Mouse (Mus musculus) intestine, postnatal 0 days (tissue): Measurements from ENCODE around the gene Cx3cr1. TPM values are rescaled to one million over a fixed set of nuclear protein-coding genes. Genes with fewer than 3 reads are reported as not detected.
A peak's percentile ranks its signal among the peaks of the same experiment; 100 is the strongest.

Experiments used
- ATAC-seq: fragments of 200-750 bp; cut with Nextera tagmentation; 2 replicates; pipeline ENCODE4 v1.8.0; 2017; ENCODE audit warnings: mild to moderate bottlenecking, moderate TSS enrichment, moderate library complexity
- H3K27ac ChIP-seq: fragments of 300-500 bp; sonication (generic); 2 replicates; pipeline ENCODE4 v1.5.1; 2014; ENCODE audit warnings: mild to moderate bottlenecking, low read depth, low read length, moderate library complexity
- H3K27me3 ChIP-seq: fragments of 300-500 bp; sonication (generic); replicated peaks from 2 replicates; pipeline ENCODE4 v1.6.1; 2014; ENCODE audit warnings: low read length, mixed read lengths; ENCODE audit not compliant: control insufficient read depth, insufficient read depth
- H3K36me3 ChIP-seq: fragments of 300-500 bp; sonication (generic); 2 replicates; pipeline ENCODE4 v1.6.1; 2014; ENCODE audit warnings: mild to moderate bottlenecking, moderate library complexity; ENCODE audit not compliant: control insufficient read depth, insufficient read depth
- H3K4me1 ChIP-seq: fragments of 300-500 bp; sonication (generic); replicated peaks from 2 replicates; pipeline ENCODE4 v1.6.1; 2014; ENCODE audit warnings: antibody characterized with exemption, low read length, mixed read lengths; ENCODE audit not compliant: control insufficient read depth, insufficient read depth
- H3K4me2 ChIP-seq: fragments of 300-500 bp; sonication (generic); replicated peaks from 2 replicates; pipeline ENCODE4 v1.6.1; 2014; ENCODE audit warnings: low read depth, mild to moderate bottlenecking, moderate library complexity
- H3K4me3 ChIP-seq: fragments of 300-500 bp; sonication (generic); 2 replicates; pipeline ENCODE4 v1.5.1; 2014; ENCODE audit warnings: low read depth, low read length
- H3K9ac ChIP-seq: fragments of 300-500 bp; sonication (generic); 2 replicates; pipeline ENCODE4 v1.6.1; 2014; ENCODE audit warnings: mild to moderate bottlenecking, low read depth, low read length
- H3K9me3 ChIP-seq: fragments of 300-500 bp; sonication (generic); 2 replicates; pipeline ENCODE4 v1.6.1; 2016; ENCODE audit warnings: mixed run types; ENCODE audit not compliant: control insufficient read depth
- CTCF ChIP-seq: sonication (generic); IDR thresholded peaks from 2 replicates; pipeline ENCODE4 v1.5.1; 2016; ENCODE audit warnings: low read depth, mild to moderate bottlenecking, control low read depth, antibody characterized with exemption, moderate library complexity
- WGBS: fragments of 180-500 bp; shearing (Covaris S2); extraction: QIAGEN DNeasy Blood & Tissue Kit; methylation state at CpG from one replicate; pipeline ENCODE4 v1.1.7; 2014; 5-methylcytosine and 5-hydroxymethylcytosine counted together
- polyA plus RNA-seq: library from polyadenylated mRNA; unstranded; fragments of >200 nt; fragmentation: Nextera tagmentation; extraction: Ambion mirVana; gene quantifications from 2 replicates; pipeline ENCODE4 v1.2.1, GENCODE M21; 2015

The Cx3cr1 gene
- polyA plus RNA-seq, 1 experiment from 2014 or later, result 5.4 TPM

DNA sequence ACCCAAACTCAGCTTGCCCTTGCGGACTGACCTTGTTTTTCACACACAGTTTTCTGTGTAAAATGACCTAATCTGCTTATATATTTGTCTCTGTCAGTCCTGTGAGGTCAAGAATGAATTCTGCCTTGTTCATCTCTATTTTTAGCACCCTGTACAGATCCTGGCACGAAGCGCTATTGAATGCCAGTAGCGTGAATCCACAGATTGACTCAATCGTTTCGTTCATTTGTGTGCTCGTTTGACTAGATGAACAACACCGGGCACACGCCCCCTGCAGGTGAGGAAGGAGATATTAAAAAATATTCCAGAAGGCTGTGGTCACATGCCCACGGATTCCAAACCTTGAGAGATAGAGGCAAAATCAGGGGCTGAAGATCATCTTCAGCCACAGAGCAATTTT, 58.1 kb downstream of the Cx3cr1 start:
- peak; percentile 46 for ATAC-seq
- peak overlapping the region; percentile 33 for H3K4me3 ChIP-seq
- peak; percentile 82 for TF ChIP-seq CTCF
- H3K9ac ChIP-seq, result no peak overlapping the region
- WGBS, result 1% methylated on average over 10 of the region's 10 CpGs
- 0 out of 2 replicates have a peak, but pooled peaks cover 2% of the 10 kb centered on the region for H3K9me3 ChIP-seq
- no peaks in the 10 kb centered on the region for H3K4me1 ChIP-seq
- peak overlapping the region; percentile 41; the same call in 1 of the 2 replicates for H3K27ac ChIP-seq
- no peaks in the 10 kb centered on the region; the same call in 1 of the 2 replicates for H3K27me3 ChIP-seq
- H3K4me2 ChIP-seq, result peak overlapping the region; percentile 70
- H3K36me3 ChIP-seq, result no peaks in the 10 kb centered on the region

DNA sequence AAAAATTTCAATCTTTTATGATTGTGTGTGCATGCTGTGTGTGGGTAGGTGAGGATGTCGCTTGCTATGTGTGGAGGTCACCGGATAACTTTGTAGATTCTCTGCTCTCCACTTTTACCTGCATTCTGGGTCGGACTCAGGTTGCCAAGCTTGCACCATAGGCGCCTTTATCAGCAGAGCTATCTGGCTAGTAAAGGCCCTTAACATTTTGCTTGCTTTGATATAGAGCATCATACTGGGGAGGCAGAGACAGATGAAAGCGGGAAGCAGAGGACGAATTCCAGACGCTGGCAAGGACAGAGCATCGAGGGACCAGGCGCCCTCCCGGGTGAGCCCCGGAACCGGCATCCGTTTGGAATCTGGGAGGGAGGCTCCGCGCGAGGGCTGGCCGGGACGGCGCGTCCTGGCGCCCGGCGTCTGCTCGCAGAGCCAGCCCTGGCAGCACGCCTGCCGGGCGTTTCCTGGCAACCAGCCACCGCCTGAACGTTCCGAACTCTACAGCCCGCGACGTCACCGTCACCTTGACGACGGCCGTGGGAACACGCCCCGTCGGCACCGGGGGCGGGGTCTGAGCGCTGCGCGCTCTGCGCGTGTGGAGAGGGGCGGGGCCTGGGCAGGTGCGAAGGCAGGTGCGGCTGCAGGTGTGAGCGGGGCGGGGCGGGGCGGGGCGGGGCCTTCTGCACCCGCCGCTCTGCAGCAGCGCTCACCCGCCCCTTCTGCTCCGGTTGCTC, 58.7 kb downstream of the Cx3cr1 start:
- H3K4me1 ChIP-seq, result no peaks in the 10 kb centered on the region
- H3K27ac ChIP-seq, result peak overlapping the region; percentile 41
- H3K9me3 ChIP-seq, result 0 out of 2 replicates have a peak, but pooled peaks cover 2% of the 10 kb centered on the region
- H3K4me2 ChIP-seq, result peak overlapping the region; percentile 70
- no peaks in the 10 kb centered on the region; the same call in 1 of the 2 replicates for H3K27me3 ChIP-seq
- TF ChIP-seq CTCF, result peak; percentile 18; the same call in 1 of the 2 replicates
- H3K36me3 ChIP-seq, result no peaks in the 10 kb centered on the region
- H3K4me3 ChIP-seq, result peak overlapping the region; percentile 33
- peak overlapping the region; percentile 22; the same call in 1 of the 2 replicates for H3K9ac ChIP-seq
- 2% methylated on average over 59 of the region's 60 CpGs for WGBS
- peak; percentile 97 for ATAC-seq

DNA sequence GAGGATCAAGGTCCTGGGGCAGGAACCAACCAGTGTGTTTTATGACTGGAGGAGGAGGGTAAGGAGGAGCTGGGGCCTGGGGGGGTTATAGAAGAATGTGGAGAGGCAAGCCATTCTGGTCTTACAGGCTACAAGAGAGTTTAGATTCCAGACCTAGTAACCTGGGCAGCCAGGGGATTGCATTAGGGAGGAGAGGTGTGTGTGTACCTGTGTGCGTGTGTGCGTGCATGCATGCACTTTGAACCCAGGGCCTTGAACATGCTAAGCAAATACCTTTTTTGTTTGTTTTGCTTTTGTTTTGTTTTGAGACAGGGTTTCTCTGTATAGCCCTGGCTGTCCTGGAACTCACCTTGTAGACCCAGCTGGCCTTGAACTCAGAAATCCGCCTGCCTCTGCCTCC, 59.8 kb downstream of the Cx3cr1 start:
- H3K36me3 ChIP-seq, result no peaks in the 10 kb centered on the region
- H3K27me3 ChIP-seq, result no peaks in the 10 kb centered on the region; the same call in 1 of the 2 replicates
- no peak for TF ChIP-seq CTCF
- H3K4me2 ChIP-seq, result no peak overlapping the region
- 0 out of 2 replicates have a peak, but pooled peaks cover 2% of the 10 kb centered on the region for H3K9me3 ChIP-seq
- H3K9ac ChIP-seq, result no peak overlapping the region
- no peak overlapping the region for H3K4me3 ChIP-seq
- ATAC-seq, result no peak
- no peak overlapping the region for H3K27ac ChIP-seq
- WGBS, result 83% methylated on average over 3 of the region's 3 CpGs
- H3K4me1 ChIP-seq, result no peaks in the 10 kb centered on the region

DNA sequence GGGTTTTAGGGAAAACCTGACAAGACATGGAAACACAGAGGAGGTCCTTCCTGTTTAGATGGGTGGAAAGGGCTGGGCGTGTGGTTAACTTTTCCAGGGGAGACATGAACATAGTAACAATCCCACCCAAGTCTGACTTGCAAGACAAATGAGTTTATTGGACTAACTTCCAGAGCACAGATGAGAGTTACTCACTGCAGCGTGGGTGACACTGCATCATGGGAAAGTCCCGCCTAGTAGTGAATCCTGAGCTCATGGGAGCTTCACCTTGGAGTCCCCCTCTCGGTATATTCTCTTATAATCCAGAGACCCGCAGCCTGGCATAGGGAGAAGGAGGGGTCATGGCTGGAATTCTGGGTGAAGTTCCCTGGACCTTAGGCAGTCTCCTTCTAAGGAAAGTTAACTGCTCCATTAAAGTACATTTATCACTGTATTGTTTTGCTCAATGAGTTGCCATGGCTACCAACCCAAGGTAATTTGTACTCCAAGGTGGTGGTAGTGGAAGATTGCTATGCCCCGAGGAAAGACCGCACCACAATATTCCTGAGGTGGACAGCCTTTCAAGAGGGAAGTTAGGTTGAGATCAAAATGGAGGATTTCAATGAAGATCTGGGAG, 60.3 kb downstream of the Cx3cr1 start:
- Histone ChIP-seq H3K27me3 (no peaks in the 10 kb centered on the region; the same call in 1 of the 2 replicates), H3K36me3 (no peaks in the 10 kb centered on the region), H3K4me1 (no peaks in the 10 kb centered on the region), H3K9ac (no peak overlapping the region), H3K4me3 (no peak overlapping the region), H3K9me3 (0 out of 2 replicates have a peak, but pooled peaks cover 2% of the 10 kb centered on the region), H3K27ac (no peak overlapping the region), H3K4me2 (no peak overlapping the region)
- no peak for ATAC-seq
- no peak for TF ChIP-seq CTCF
- 55% methylated on average over 7 of the region's 7 CpGs for WGBS

DNA sequence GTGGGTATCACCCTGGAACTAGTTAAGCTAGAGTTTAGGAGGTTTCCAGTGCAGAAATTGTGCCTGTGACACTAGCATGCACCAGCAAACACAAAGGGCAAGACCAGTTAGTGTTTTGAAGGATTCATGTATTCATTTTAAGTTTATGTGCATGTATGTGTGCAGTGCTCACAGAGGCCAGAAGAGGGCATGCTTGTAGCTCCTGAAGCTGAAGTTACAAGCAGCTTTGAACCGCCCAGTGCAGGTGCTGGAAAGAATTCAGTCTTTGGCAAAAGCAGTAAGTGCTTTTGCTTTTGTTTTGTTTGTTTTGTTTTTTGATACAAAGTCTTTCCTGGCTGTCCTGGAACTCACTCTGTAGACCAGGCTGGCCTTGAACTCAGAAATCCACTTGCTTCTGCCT, 61.8 kb downstream of the Cx3cr1 start:
- no peak overlapping the region for H3K27ac ChIP-seq
- no peaks in the 10 kb centered on the region for H3K36me3 ChIP-seq
- no peak overlapping the region for H3K4me3 ChIP-seq
- no peak overlapping the region for H3K9ac ChIP-seq
- ATAC-seq, result no peak
- no peak; the same call in 1 of the 2 replicates for TF ChIP-seq CTCF
- no peaks in the 10 kb centered on the region for H3K4me1 ChIP-seq
- 97% methylated on average over 1 of the region's 1 CpGs for WGBS
- H3K4me2 ChIP-seq, result no peak overlapping the region
- H3K27me3 ChIP-seq, result no peaks in the 10 kb centered on the region; the same call in 1 of the 2 replicates
- 0 out of 2 replicates have a peak, but pooled peaks cover 2% of the 10 kb centered on the region for H3K9me3 ChIP-seq

DNA sequence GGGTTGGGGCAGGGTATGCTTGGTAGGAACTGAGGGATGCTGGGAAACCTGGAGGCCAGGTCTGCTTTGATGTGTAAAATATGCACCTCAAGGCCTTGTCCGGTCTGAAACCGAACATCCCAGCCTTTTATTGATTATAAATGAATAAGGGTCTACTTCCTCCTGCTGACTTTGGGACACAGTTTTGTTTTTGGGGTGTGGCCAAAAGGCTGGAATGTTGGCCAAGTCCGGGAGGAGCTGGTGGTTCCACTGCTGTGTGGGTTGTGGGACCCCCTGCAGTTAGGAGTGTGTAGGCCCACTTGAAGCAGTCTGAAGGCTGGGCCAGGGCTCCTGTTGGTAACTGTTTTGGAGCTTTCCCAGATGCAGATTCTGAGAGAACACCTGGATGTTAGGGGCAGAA, 63.7 kb downstream of the Cx3cr1 start:
- Histone ChIP-seq H3K27ac (no peak overlapping the region), H3K4me1 (no peaks in the 10 kb centered on the region; the same call in none of the 2 replicates), H3K4me2 (no peak overlapping the region), H3K9me3 (0 out of 2 replicates have a peak, but pooled peaks cover 2% of the 10 kb centered on the region), H3K4me3 (no peak overlapping the region), H3K27me3 (no peaks in the 10 kb centered on the region), H3K9ac (no peak overlapping the region), H3K36me3 (no peaks in the 10 kb centered on the region)
- ATAC-seq, result no peak
- 45% methylated on average over 3 of the region's 3 CpGs for WGBS
- TF ChIP-seq CTCF, result no peak
